Mouse (Mus musculus): ENCODE results near the gene Olfr643. TPM values are rescaled to one million over a fixed set of nuclear protein-coding genes. Genes with fewer than 3 reads are reported as not detected.

The Olfr643 gene
- polyA plus RNA-seq, 1 experiment, result not detected

- no peaks in the 10 kb centered on the region for H3K4me1 ChIP-seq (ENCODE audit: control insufficient read depth, insufficient read depth, low read length)
- no peak within 1 kb of the TSS for H3K4me3 ChIP-seq (ENCODE audit: insufficient read depth, low read length)
- TF ChIP-seq CTCF (IDR thresholded peaks at IDR 0.05; ENCODE audit: borderline replicate concordance, insufficient read depth, low read length) (no peak), POLR2A (IDR thresholded peaks at IDR 0.05; ENCODE audit: low read depth, low read length) (no peak)
- H3K27ac ChIP-seq (ENCODE audit: insufficient read depth, low read length), result no peak within 1 kb of the TSS
Measured at GRCm38 (mm10) chr7:104104757-104104972, 32.5 kb downstream of the Olfr643 start, which contains the start of gene Olfr646. Olfr646 (plus strand) TSS chr7:104104873.

- no peak for TF ChIP-seq CTCF (IDR thresholded peaks at IDR 0.05; ENCODE audit: borderline replicate concordance, insufficient read depth, low read length)
- TF ChIP-seq POLR2A (IDR thresholded peaks at IDR 0.05; ENCODE audit: low read depth, low read length), result no peak
- no peaks in the 10 kb centered on the region for H3K4me1 ChIP-seq (ENCODE audit: control insufficient read depth, insufficient read depth, low read length)
- no peak overlapping the region for H3K27ac ChIP-seq (ENCODE audit: insufficient read depth, low read length)
- H3K4me3 ChIP-seq (ENCODE audit: insufficient read depth, low read length), result no peak overlapping the region
Measured at GRCm38 (mm10) chr7:104103913-104104756, 33.1 kb downstream of the Olfr643 start.

GRCm38 (mm10) chr7:104085365-104085764 lies 51.8 kb downstream of the Olfr643 start, which contains the start of gene Olfr645:
Olfr645 (minus strand) TSS chr7:104085465.
- TF ChIP-seq CTCF (IDR thresholded peaks at IDR 0.05; ENCODE audit: borderline replicate concordance, insufficient read depth, low read length) (no peak), POLR2A (IDR thresholded peaks at IDR 0.05; ENCODE audit: low read depth, low read length) (no peak)
- no peaks in the 10 kb centered on the region for H3K4me1 ChIP-seq (ENCODE audit: control insufficient read depth, insufficient read depth, low read length)
- no peak within 1 kb of the TSS for H3K4me3 ChIP-seq (ENCODE audit: insufficient read depth, low read length)
- H3K27ac ChIP-seq (ENCODE audit: insufficient read depth, low read length), result no peak within 1 kb of the TSS

GRCm38 (mm10) chr7:104071769-104072168 lies 65.4 kb downstream of the Olfr643 start, which contains the start of gene Olfr644:
Olfr644 (minus strand) TSS chr7:104071869.
- no peak for TF ChIP-seq POLR2A (IDR thresholded peaks at IDR 0.05; ENCODE audit: low read depth, low read length)
- H3K4me1 ChIP-seq (ENCODE audit: control insufficient read depth, insufficient read depth, low read length), result no peaks in the 10 kb centered on the region
- H3K4me3 ChIP-seq (ENCODE audit: insufficient read depth, low read length), result no peak within 1 kb of the TSS
- H3K27ac ChIP-seq (ENCODE audit: insufficient read depth, low read length), result no peak within 1 kb of the TSS

GRCm38 (mm10) chr7:104061345-104061744 lies 75.9 kb downstream of the Olfr643 start, which contains the start of gene 4930516K23Rik:
4930516K23Rik (minus strand) TSS chr7:104061445.
- Histone ChIP-seq H3K4me1 (ENCODE audit: control insufficient read depth, insufficient read depth, low read length) (no peaks in the 10 kb centered on the region), H3K4me3 (ENCODE audit: insufficient read depth, low read length) (no peak within 1 kb of the TSS), H3K27ac (ENCODE audit: insufficient read depth, low read length) (no peak within 1 kb of the TSS)
- no peak for TF ChIP-seq POLR2A (IDR thresholded peaks at IDR 0.05; ENCODE audit: low read depth, low read length)
- no peak for TF ChIP-seq CTCF (IDR thresholded peaks at IDR 0.05; ENCODE audit: borderline replicate concordance, insufficient read depth, low read length)

- Histone ChIP-seq H3K4me3 (ENCODE audit: insufficient read depth, low read length) (no peak overlapping the region), H3K4me1 (ENCODE audit: control insufficient read depth, insufficient read depth, low read length) (no peaks in the 10 kb centered on the region), H3K27ac (ENCODE audit: insufficient read depth, low read length) (no peak overlapping the region)
- TF ChIP-seq POLR2A (IDR thresholded peaks at IDR 0.05; ENCODE audit: low read depth, low read length), result no peak
- no peak for TF ChIP-seq CTCF (IDR thresholded peaks at IDR 0.05; ENCODE audit: borderline replicate concordance, insufficient read depth, low read length)
Measured at GRCm38 (mm10) chr7:104059215-104059614, 78.0 kb downstream of the Olfr643 start.

- Histone ChIP-seq H3K4me3 (ENCODE audit: insufficient read depth, low read length) (no peak within 1 kb of the TSS), H3K27ac (ENCODE audit: insufficient read depth, low read length) (no peak within 1 kb of the TSS)
- TF ChIP-seq POLR2A (IDR thresholded peaks at IDR 0.05; ENCODE audit: low read depth, low read length) (no peak), CTCF (IDR thresholded peaks at IDR 0.05; ENCODE audit: borderline replicate concordance, insufficient read depth, low read length) (no peak)
Measured at GRCm38 (mm10) chr7:104052566-104052965, 84.6 kb downstream of the Olfr643 start, which contains the start of gene Olfr642. Olfr642 (minus strand) TSS chr7:104052666.

GRCm38 (mm10) chr7:104050745-104051144 lies 86.5 kb downstream of the Olfr643 start:
- H3K4me3 ChIP-seq (ENCODE audit: insufficient read depth, low read length), result no peak overlapping the region
- no peaks in the 10 kb centered on the region for H3K4me1 ChIP-seq (ENCODE audit: control insufficient read depth, insufficient read depth, low read length)
- TF ChIP-seq CTCF (IDR thresholded peaks at IDR 0.05; ENCODE audit: borderline replicate concordance, insufficient read depth, low read length) (no peak), POLR2A (IDR thresholded peaks at IDR 0.05; ENCODE audit: low read depth, low read length) (no peak)

More at GRCm38 (mm10) chr7:104052566-104052965, 84.6 kb downstream of the Olfr643 start, which contains the start of gene Olfr642:
- H3K4me1 ChIP-seq (ENCODE audit: control insufficient read depth, insufficient read depth, low read length), result no peaks in the 10 kb centered on the region

GRCm38 (mm10) chr7:104035145-104035544 lies 102.1 kb downstream of the Olfr643 start, which contains the start of gene Olfr641:
Olfr641 (plus strand) TSS chr7:104035445.
- Histone ChIP-seq H3K27ac (ENCODE audit: insufficient read depth, low read length) (no peak within 1 kb of the TSS), H3K4me1 (ENCODE audit: control insufficient read depth, insufficient read depth, low read length) (no peaks in the 10 kb centered on the region), H3K4me3 (ENCODE audit: insufficient read depth, low read length) (no peak within 1 kb of the TSS)
- TF ChIP-seq POLR2A (IDR thresholded peaks at IDR 0.05; ENCODE audit: low read depth, low read length), result no peak
- TF ChIP-seq CTCF (IDR thresholded peaks at IDR 0.05; ENCODE audit: borderline replicate concordance, insufficient read depth, low read length), result no peak

More at GRCm38 (mm10) chr7:104050745-104051144, 86.5 kb downstream of the Olfr643 start:
- H3K27ac ChIP-seq (ENCODE audit: insufficient read depth, low read length), result no peak overlapping the region

GRCm38 (mm10) chr7:104026978-104027377 lies 110.2 kb downstream of the Olfr643 start:
- TF ChIP-seq POLR2A (IDR thresholded peaks at IDR 0.05; ENCODE audit: low read depth, low read length), result no peak
- Histone ChIP-seq H3K4me3 (ENCODE audit: insufficient read depth, low read length) (no peak overlapping the region), H3K4me1 (ENCODE audit: control insufficient read depth, insufficient read depth, low read length) (no peaks in the 10 kb centered on the region), H3K27ac (ENCODE audit: insufficient read depth, low read length) (no peak overlapping the region)

All from embryonic fibroblast, embryonic 13.5 days (primary cell).